Mouse (Mus musculus) embryonic fibroblast, embryonic 13.5 days (primary cell): ENCODE data around the gene Etl4.

Experiments used
- CTCF ChIP-seq: IDR thresholded peaks from 2 replicates; pipeline ENCODE4 v1.5.1; 2011; ENCODE audit warnings: mild to moderate bottlenecking, control low read depth, low read length, moderate library complexity, borderline replicate concordance; ENCODE audit not compliant: insufficient read depth
- POLR2A ChIP-seq: IDR thresholded peaks from 2 replicates; pipeline ENCODE4 v1.6.1; 2011; ENCODE audit warnings: low read depth, mild to moderate bottlenecking, control low read depth, low read length, moderate library complexity

DNA sequence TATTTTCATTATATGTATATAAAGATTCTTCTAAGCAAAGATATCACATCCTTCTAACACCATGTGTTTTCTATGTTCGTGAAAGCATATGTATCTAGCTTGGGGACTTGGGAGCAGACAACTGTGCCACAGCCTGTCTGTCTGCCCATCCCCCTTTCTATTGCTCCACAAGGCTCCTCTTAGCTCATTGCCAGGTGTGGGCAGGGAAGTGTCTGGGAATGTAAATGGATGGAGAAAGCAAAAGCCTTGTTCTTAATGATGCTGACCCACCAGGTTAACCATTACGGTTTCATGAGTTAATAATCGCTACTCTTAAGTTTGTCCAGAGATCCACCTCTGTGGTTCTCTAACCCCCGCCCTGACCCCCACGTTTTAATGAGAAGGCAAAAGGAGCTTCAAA, 439.7 kb downstream of the Etl4 start:
- TF ChIP-seq CTCF, result no peak
- no peak for TF ChIP-seq POLR2A
